Mouse (Mus musculus) liver, embryonic 12.5 days (tissue): ENCODE measurements around the gene Slc35e4. TPM values are rescaled to one million over a fixed set of nuclear protein-coding genes. Genes with fewer than 3 reads are reported as not detected.
A peak's percentile ranks its signal among the peaks of the same experiment; 100 is the strongest.
"Not testable (repeated sequence)": the region's sequence is repeated elsewhere in the genome, so short reads cannot be mapped to it uniquely, and the experiment has no call there.

Experiments used
- ATAC-seq: fragments of 200-750 bp; cut with Nextera tagmentation; 2 replicates; pipeline ENCODE4 v1.8.0; 2017; ENCODE audit warnings: moderate number of reproducible peaks, mild to moderate bottlenecking, moderate library complexity
- H3K27ac ChIP-seq: fragments of 300-500 bp; sonication (generic); 2 replicates; pipeline ENCODE4 v1.5.1; 2016; ENCODE audit warnings: mild to moderate bottlenecking
- H3K27me3 ChIP-seq: fragments of 300-500 bp; sonication (generic); replicated peaks from 2 replicates; pipeline ENCODE4 v1.6.1; 2016; ENCODE audit warnings: mild to moderate bottlenecking, moderate library complexity
- H3K36me3 ChIP-seq: fragments of 300-500 bp; sonication (generic); 2 replicates; pipeline ENCODE4 v1.6.1; 2016; ENCODE audit warnings: mild to moderate bottlenecking, moderate library complexity
- H3K4me1 ChIP-seq: fragments of 300-500 bp; sonication (generic); 2 replicates; pipeline ENCODE4 v1.6.1; 2016
- H3K4me2 ChIP-seq: fragments of 300-500 bp; sonication (generic); 2 replicates; pipeline ENCODE4 v1.6.1; 2016; ENCODE audit warnings: mild to moderate bottlenecking, moderate library complexity
- H3K4me3 ChIP-seq: fragments of 300-500 bp; sonication (generic); 2 replicates; pipeline ENCODE4 v1.5.1; 2016; ENCODE audit warnings: mild to moderate bottlenecking, moderate library complexity
- H3K9ac ChIP-seq: fragments of 300-500 bp; sonication (generic); 2 replicates; pipeline ENCODE4 v1.6.1; 2016; ENCODE audit warnings: mild to moderate bottlenecking, moderate library complexity
- H3K9me3 ChIP-seq: fragments of 300-500 bp; sonication (generic); replicated peaks from 2 replicates; pipeline ENCODE4 v1.6.1; 2016; ENCODE audit warnings: mild to moderate bottlenecking, moderate library complexity
- WGBS: fragments of 180-500 bp; shearing (Covaris S2); methylation state at CpG from one replicate; pipeline ENCODE4 v1.1.7; 2016; ENCODE audit not compliant: insufficient replicate concordance; 5-methylcytosine and 5-hydroxymethylcytosine counted together
- polyA plus RNA-seq: library from polyadenylated mRNA; unstranded; fragments of >200 nt; fragmentation: Nextera tagmentation; extraction: Ambion mirVana; gene quantifications from 2 replicates; pipeline ENCODE4 v1.2.1, GENCODE M21; 2016

The Slc35e4 gene
- 0.86 and 1.2 TPM in 2 replicates for polyA plus RNA-seq

DNA sequence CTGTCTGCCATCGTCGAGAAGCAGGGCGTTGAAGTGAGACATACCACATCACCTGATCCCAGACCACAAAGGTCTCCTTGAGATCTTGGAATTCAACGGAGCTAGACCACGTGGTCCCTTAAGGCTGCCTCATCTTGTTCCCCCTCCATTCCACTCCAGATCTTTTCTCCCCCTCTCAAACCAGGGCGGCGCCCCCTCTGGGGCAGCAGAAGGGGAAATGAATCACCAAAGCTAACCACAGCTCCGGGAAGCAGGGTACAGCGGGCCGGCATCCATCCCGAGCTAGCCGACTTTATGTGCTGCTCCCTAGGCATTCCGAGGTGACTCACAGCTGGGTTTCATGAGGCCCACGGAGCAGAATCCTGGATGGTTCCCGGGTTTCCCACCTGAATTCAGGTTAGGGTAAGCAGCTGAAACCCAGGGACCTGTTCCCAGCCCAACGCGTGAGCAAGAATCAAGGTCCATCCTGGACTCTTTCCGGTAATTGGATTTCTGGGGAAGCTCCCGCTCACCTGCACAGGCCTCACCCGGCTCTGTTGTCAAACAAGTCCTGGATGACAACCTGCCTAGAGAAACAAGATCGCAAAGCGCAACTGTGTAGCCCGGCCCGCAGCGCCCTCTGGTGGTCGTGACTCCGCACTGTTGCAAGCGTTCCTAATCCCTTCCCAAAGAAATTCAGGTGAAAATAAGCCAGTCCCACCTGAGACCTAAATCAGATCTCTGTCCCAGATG, at the start of gene Slc35e4:
Slc35e4 (minus strand) TSS at position 556 of the 732 bp plus-strand sequence.
- no peaks in the 10 kb centered on the region for H3K36me3 ChIP-seq
- H3K4me3 ChIP-seq: peak within 1 kb of the TSS; percentile 57
- peak within 1 kb of the TSS; percentile 88 for H3K4me2 ChIP-seq
- H3K27ac ChIP-seq: peak within 1 kb of the TSS; percentile 32; the same call in 1 of the 2 replicates
- peak within 1 kb of the TSS; percentile 55; the same call in 1 of the 2 replicates for H3K9ac ChIP-seq
- peaks cover 52% of the 10 kb centered on the region for H3K27me3 ChIP-seq
- H3K4me1 ChIP-seq: peaks cover 22% of the 10 kb centered on the region
- peak; percentile 36 for ATAC-seq
- no peaks in the 10 kb centered on the region for H3K9me3 ChIP-seq
- under 1% methylated on average over 27 of the region's 28 CpGs for WGBS

- Histone ChIP-seq H3K9ac (peak within 1 kb of the TSS; percentile 84), H3K36me3 (peaks cover 26% of the 10 kb centered on the region), H3K4me1 (peaks cover 31% of the 10 kb centered on the region), H3K27ac (peak within 1 kb of the TSS; percentile 76), H3K27me3 (peaks cover 4% of the 10 kb centered on the region; the same call in 1 of the 2 replicates), H3K9me3 (no peaks in the 10 kb centered on the region), H3K4me2 (peak within 1 kb of the TSS; percentile 84), H3K4me3 (peak within 1 kb of the TSS; percentile 84)
- peak; percentile 90 for ATAC-seq
- under 1% methylated on average over 31 of the region's 31 CpGs for WGBS
Measured at GRCm38 (mm10) chr11:3963610-3964415, 49.3 kb upstream of the Slc35e4 start, which contains the start of gene Pes1. Gene Pes1, plus strand, starts transcription at chr11:3963975.

DNA sequence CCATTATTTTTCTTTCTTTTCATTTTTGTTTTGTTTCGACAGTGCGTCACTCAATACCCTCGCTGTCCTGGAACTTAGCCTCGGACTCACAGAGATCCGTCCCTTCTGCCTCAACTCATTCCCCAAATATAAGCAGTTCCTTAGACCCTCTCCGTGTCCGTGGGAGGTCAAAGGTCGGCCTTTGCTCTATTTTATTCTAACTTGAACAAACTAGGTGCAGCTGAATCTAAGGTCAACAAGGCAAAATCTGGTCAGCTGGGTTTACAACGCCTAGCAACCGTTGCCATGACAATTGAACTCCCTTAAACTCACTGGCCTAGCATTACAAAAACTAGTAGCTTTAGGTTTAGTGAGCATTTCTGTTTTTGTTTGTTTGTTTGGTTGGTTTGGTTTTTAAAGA, 48.7 kb upstream of the Slc35e4 start:
- H3K9ac ChIP-seq: peak overlapping the region; percentile 84
- H3K4me1 ChIP-seq: peaks cover 31% of the 10 kb centered on the region
- H3K36me3 ChIP-seq: peaks cover 19% of the 10 kb centered on the region
- H3K4me3 ChIP-seq: peak overlapping the region; percentile 84
- H3K27ac ChIP-seq: peak overlapping the region; percentile 76
- ATAC-seq: no peak
- peaks cover 4% of the 10 kb centered on the region; the same call in 1 of the 2 replicates for H3K27me3 ChIP-seq
- 77% methylated on average over 10 of the region's 10 CpGs for WGBS
- H3K4me2 ChIP-seq: peak overlapping the region; percentile 84
- H3K9me3 ChIP-seq: no peaks in the 10 kb centered on the region

DNA sequence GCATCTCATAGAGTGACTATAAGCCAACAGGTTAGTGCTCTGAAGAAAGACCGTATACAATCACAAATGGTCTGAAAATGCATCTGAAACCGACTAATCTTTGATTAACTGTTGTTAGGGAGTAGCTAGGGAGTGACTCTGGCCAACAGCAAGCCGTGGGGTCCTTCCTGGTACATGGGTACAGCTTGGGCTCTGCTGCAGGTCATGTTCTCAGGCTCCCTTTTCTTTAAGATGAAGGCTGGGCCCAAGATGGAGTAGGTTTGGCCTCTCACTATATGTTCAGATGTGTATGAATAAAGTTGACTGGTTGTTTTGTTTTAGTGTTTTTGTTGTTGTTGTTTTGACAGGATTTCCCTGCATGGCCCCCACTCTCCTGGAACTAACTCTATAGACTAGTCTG, 47.3 kb upstream of the Slc35e4 start:
- 58% methylated on average over 3 of the region's 3 CpGs for WGBS
- no peak for ATAC-seq
- no peak overlapping the region for H3K9ac ChIP-seq

DNA sequence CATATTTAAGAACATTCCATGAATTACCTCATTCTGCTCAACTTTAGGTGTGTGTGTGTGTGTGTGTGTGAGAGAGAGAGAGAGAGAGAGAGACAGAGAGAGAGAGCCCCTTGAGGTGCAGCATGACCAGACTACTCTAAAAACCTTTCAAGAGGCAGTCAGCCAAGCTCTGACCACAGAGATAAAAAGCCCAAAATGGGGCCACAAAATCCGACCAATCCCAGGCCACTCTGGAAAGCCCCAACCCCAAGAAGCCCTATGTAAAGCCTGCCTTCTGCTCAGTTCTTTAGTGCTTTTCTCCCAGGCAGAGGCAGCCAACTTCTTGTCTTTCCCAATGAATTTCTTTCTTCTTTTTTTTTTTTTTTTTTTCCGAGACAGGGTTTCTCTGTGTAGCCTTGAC, 46.4 kb upstream of the Slc35e4 start:
- no peak overlapping the region for H3K4me3 ChIP-seq
- ATAC-seq: no peak
- peaks cover 7% of the 10 kb centered on the region; the same call in 1 of the 2 replicates for H3K27me3 ChIP-seq
- 37% methylated on average over 2 of the region's 2 CpGs for WGBS
- no peaks in the 10 kb centered on the region for H3K36me3 ChIP-seq
- H3K27ac ChIP-seq: no peak overlapping the region
- no peaks in the 10 kb centered on the region for H3K9me3 ChIP-seq
- no peak overlapping the region for H3K9ac ChIP-seq
- H3K4me2 ChIP-seq: no peak overlapping the region
- H3K4me1 ChIP-seq: peaks cover 24% of the 10 kb centered on the region

More for the DNA sequence above, 47.3 kb upstream of the Slc35e4 start:
- Histone ChIP-seq H3K4me3 (no peak overlapping the region), H3K27me3 (peaks cover 4% of the 10 kb centered on the region; the same call in 1 of the 2 replicates), H3K4me2 (no peak overlapping the region), H3K27ac (no peak overlapping the region), H3K36me3 (peaks cover 7% of the 10 kb centered on the region), H3K9me3 (no peaks in the 10 kb centered on the region), H3K4me1 (peaks cover 31% of the 10 kb centered on the region)

GRCm38 (mm10) chr11:3955371-3955770, 40.9 kb upstream of the Slc35e4 start:
- H3K4me1 ChIP-seq, H3K9ac ChIP-seq, H3K27ac ChIP-seq, H3K4me3 ChIP-seq, H3K4me2 ChIP-seq, H3K36me3 ChIP-seq, H3K27me3 ChIP-seq, H3K9me3 ChIP-seq, ATAC-seq: not testable (repeated sequence)
- WGBS: 59% methylated on average over 4 of the region's 4 CpGs

GRCm38 (mm10) chr11:3954876-3955275, 40.4 kb upstream of the Slc35e4 start:
- not testable (repeated sequence) for H3K4me2 ChIP-seq, H3K4me1 ChIP-seq, H3K9me3 ChIP-seq, ATAC-seq, H3K27ac ChIP-seq, H3K27me3 ChIP-seq, H3K4me3 ChIP-seq, H3K36me3 ChIP-seq, H3K9ac ChIP-seq
- WGBS: 69% methylated on average over 5 of the region's 5 CpGs

- Histone ChIP-seq H3K4me1 (no peaks in the 10 kb centered on the region), H3K27ac (no peak overlapping the region), H3K9ac (no peak overlapping the region), H3K4me2 (no peak overlapping the region), H3K4me3 (no peak overlapping the region), H3K36me3 (no peaks in the 10 kb centered on the region), H3K9me3 (no peaks in the 10 kb centered on the region), H3K27me3 (peaks cover 21% of the 10 kb centered on the region)
- 16% methylated on average over 1 of the region's 1 CpGs for WGBS
- no peak for ATAC-seq
Measured at GRCm38 (mm10) chr11:3946386-3946785, 31.9 kb upstream of the Slc35e4 start.

DNA sequence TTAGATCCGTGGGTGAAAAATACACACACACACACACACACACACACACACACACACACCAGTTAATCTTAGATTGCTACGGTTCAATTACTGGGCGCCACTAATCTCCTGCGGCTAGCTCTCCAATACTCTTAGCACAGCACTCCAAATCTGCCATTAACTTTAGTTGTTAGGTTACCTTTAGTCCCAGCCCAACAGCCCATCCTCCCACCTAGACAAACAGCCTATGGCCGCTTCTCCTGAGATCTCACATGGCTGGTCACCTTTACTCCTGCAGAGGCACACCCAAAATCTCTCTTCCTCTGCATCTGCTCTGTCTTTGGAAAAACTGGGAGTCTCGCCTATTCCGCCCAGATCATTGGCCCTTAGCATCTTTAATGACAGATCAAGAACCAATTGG, 26.9 kb upstream of the Slc35e4 start:
- no peak overlapping the region for H3K4me2 ChIP-seq
- WGBS: 72% methylated on average over 7 of the region's 7 CpGs

DNA sequence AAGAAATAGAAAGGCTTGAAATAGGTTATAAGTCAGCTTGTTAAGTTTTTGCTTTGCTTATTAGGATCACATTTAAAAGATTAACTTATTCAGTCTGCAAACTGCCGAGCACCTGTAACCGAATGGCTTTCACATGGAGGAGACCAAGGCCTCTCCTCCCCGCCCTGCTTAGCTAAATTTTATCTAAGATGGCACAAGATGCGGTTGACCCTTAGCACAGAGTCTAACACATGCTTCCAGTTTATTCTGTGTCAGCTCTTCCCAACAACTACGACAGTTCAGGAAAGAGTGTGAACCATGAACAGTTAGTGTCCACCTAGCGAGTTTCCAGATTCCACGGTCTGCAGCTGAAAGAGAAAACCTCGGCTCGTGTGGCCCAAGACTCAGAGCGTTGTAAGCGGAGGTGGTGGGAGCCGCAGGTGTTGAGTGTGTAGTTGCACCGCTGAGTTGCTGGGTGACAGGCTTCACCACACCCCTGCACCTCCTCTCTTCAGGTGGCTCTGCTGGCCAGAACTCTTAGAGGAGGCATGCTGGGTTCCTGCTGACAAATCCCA, 22.9 kb upstream of the Slc35e4 start:
- no peak overlapping the region for H3K4me3 ChIP-seq
- no peaks in the 10 kb centered on the region for H3K36me3 ChIP-seq
- no peak overlapping the region for H3K4me2 ChIP-seq
- H3K4me1 ChIP-seq: peaks cover 5% of the 10 kb centered on the region; the same call in 1 of the 2 replicates
- H3K9me3 ChIP-seq: no peaks in the 10 kb centered on the region
- peaks cover 6% of the 10 kb centered on the region; the same call in 1 of the 2 replicates for H3K27me3 ChIP-seq
- WGBS: 69% methylated on average over 13 of the region's 13 CpGs
- no peak overlapping the region for H3K27ac ChIP-seq
- no peak overlapping the region for H3K9ac ChIP-seq
- no peak for ATAC-seq

More for the DNA sequence above, 26.9 kb upstream of the Slc35e4 start:
- Histone ChIP-seq H3K9ac (no peak overlapping the region), H3K4me1 (no peaks in the 10 kb centered on the region), H3K27ac (no peak overlapping the region), H3K27me3 (peaks cover 26% of the 10 kb centered on the region), H3K4me3 (no peak overlapping the region), H3K36me3 (no peaks in the 10 kb centered on the region), H3K9me3 (no peaks in the 10 kb centered on the region)
- no peak for ATAC-seq

DNA sequence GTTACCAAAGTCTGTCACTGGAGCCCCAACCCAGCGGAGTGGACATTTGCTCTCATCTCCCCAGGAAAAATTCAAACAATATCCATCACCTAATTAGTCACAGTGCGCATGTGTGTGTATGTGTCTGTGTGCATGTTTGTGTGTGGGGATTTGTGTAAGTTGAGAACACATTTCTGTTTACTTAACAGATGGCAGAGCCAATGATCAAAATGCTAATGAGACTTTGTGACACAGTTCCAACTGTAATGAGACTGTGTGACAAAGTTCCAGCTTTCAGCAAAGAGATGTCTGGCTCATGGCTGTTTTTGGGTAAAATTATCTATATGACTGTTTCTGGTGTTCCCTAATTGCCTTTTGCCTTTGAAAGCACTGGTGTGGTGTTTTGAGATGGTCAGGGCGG, 21.9 kb upstream of the Slc35e4 start:
- ATAC-seq: no peak
- Histone ChIP-seq H3K27me3 (peaks cover 6% of the 10 kb centered on the region; the same call in 1 of the 2 replicates), H3K9ac (no peak overlapping the region), H3K4me2 (no peak overlapping the region), H3K36me3 (no peaks in the 10 kb centered on the region), H3K27ac (no peak overlapping the region), H3K9me3 (no peaks in the 10 kb centered on the region), H3K4me1 (peaks cover 15% of the 10 kb centered on the region), H3K4me3 (no peak overlapping the region)
- WGBS: 80% methylated on average over 3 of the region's 3 CpGs
